Mouse (Mus musculus): ENCODE data around the gene Kctd20. TPM values are rescaled to one million over a fixed set of nuclear protein-coding genes. Genes with fewer than 3 reads are reported as not detected.

The Kctd20 gene
- polyA plus RNA-seq, 1 experiment from 2014 or later: 107 TPM

DNA sequence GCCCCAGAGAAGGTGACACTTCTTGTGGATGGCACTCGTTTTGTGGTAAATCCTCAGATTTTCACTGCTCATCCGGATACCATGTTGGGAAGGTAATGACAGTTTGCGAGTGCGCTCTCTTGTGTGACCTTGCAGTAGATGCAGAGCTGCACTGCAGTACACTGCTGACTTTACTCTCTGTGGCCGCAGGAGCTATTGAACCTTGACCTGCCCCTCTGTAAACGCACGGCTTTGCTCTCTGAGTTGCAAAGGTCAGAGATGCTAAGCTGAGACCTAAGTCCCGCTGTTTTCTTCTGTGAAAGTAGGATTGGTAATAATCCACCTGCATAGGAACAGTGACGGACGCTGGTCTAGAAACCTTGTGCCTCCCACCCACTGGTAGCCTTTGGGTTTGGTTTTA, 9.8 kb downstream of the Kctd20 start:
- Histone ChIP-seq H3K27me3 (no peaks in the 10 kb centered on the region), H3K9ac (no peak overlapping the region), H3K4me3 (no peak overlapping the region), H3K4me2 (no peak overlapping the region), H3K36me3 (ENCODE audit: poor library complexity, severe bottlenecking) (peaks cover 63% of the 10 kb centered on the region), H3K4me1 (no peaks in the 10 kb centered on the region), H3K9me3 (replicated peaks) (no peaks in the 10 kb centered on the region; the same call in 1 of the 2 replicates), H3K27ac (no peak overlapping the region)
- no peak for ATAC-seq
- 92% methylated on average over 10 of the region's 10 CpGs for WGBS

DNA sequence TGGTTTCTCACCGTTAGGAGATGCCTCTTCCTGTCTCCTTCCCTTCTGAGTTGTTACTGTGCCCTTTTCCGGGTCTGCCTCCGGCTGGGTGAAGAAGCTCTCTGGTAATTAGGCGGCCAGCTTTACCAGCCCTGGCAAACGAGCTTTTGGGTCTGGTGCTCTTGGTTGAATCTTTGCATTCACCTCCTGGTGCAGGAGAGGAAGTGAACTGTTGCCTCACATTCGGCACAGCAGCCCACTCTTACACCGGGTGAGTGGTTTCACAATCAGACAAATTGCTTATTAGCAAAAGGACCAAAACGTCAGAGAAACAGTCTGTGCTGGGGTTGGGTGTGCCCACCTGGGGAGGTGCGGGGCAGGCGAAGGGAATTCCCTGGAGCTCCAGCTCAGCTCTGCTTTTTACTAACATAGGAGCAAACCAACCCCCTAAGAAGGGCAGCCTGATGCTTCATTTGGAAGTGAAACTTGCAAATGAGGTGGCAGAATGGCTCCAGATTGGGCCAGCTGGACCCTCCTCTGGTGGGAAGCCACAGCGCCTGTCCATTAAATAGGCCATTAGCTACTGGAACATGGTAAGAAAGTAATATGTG, 15.4 kb downstream of the Kctd20 start:
- no peak for ATAC-seq
- Histone ChIP-seq H3K27me3 (no peaks in the 10 kb centered on the region), H3K36me3 (ENCODE audit: poor library complexity, severe bottlenecking) (peaks cover 100% of the 10 kb centered on the region), H3K9me3 (replicated peaks) (no peaks in the 10 kb centered on the region), H3K4me1 (no peaks in the 10 kb centered on the region), H3K27ac (no peak overlapping the region), H3K4me2 (no peak overlapping the region), H3K4me3 (no peak overlapping the region), H3K9ac (no peak overlapping the region)
- WGBS: 81% methylated on average over 11 of the region's 11 CpGs

DNA sequence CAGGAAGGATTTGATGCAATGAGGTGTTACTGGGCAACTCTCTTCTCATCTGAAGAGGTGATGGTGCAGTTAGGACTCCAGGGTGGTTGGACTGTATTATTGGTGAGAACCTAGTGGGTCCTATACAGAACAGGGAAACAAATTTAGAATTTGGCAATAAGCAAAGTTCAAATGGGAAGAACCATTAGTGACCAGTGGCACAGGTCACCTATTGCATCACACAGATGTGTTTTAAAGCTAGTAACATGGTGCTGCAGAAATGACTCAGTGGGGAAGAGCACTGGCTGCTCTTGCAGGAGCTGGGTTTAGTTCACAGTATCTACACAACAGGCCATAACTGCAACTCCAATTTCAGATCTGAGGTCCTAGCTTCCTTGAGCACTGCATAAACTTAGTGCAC, 18.4 kb downstream of the Kctd20 start:
- H3K27ac ChIP-seq: no peak overlapping the region

DNA sequence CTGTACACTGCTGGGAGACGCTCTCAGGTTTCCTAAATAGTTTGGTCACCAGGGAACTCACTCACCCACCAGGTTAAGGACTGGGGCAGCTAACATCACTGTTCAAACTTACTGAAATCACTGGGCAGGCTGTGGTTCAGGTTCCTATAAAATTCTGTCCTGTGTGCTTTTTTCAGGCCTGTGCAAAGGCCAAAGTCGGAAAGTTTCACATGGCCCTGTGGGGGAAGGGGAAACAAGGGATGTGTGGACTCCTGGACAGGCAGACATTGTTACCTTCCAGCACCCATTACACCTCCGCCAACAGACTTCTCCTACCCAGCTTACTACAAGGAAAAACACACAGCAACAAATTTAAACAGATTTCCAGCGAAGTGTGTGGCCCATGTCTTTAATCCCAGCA, 27.3 kb downstream of the Kctd20 start:
- Histone ChIP-seq H3K9me3 (replicated peaks) (no peaks in the 10 kb centered on the region), H3K9ac (no peak overlapping the region), H3K27ac (no peak overlapping the region), H3K4me3 (no peak overlapping the region), H3K4me2 (no peak overlapping the region), H3K36me3 (ENCODE audit: poor library complexity, severe bottlenecking) (peaks cover 91% of the 10 kb centered on the region), H3K27me3 (no peaks in the 10 kb centered on the region), H3K4me1 (no peaks in the 10 kb centered on the region)
- 96% methylated on average over 4 of the region's 4 CpGs for WGBS
- ATAC-seq: no peak

More for the DNA sequence above, 18.4 kb downstream of the Kctd20 start:
- Histone ChIP-seq H3K36me3 (ENCODE audit: poor library complexity, severe bottlenecking) (peaks cover 100% of the 10 kb centered on the region), H3K4me3 (no peak overlapping the region), H3K4me1 (no peaks in the 10 kb centered on the region), H3K4me2 (no peak overlapping the region), H3K9me3 (replicated peaks) (no peaks in the 10 kb centered on the region), H3K27me3 (no peaks in the 10 kb centered on the region), H3K9ac (no peak overlapping the region)
- ATAC-seq: no peak

DNA sequence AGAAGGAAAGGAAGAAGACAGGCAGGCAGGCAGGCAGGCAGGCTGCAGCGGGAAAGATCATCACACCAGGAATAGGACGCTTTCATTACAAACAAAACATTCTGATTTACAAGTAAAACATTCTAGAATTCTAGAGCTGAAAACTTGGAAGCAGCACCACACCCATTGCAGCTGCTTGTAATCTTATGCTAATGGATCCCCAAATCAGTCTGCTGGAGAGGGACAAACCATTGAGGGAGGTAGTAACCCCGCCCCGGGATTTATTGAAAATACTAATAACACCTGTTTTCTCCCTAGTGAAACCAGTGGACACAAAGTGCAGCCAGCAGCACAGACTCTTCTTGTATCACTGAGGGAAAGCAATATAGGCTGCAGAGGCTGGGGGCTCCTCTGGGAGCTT, 29.3 kb downstream of the Kctd20 start:
- Histone ChIP-seq H3K9ac (no peak overlapping the region), H3K4me3 (no peak overlapping the region), H3K4me1 (no peaks in the 10 kb centered on the region), H3K27me3 (no peaks in the 10 kb centered on the region), H3K9me3 (replicated peaks) (no peaks in the 10 kb centered on the region), H3K27ac (no peak overlapping the region), H3K36me3 (ENCODE audit: poor library complexity, severe bottlenecking) (peaks cover 88% of the 10 kb centered on the region), H3K4me2 (no peak overlapping the region)
- ATAC-seq: no peak
- WGBS: 78% methylated on average over 4 of the region's 4 CpGs

DNA sequence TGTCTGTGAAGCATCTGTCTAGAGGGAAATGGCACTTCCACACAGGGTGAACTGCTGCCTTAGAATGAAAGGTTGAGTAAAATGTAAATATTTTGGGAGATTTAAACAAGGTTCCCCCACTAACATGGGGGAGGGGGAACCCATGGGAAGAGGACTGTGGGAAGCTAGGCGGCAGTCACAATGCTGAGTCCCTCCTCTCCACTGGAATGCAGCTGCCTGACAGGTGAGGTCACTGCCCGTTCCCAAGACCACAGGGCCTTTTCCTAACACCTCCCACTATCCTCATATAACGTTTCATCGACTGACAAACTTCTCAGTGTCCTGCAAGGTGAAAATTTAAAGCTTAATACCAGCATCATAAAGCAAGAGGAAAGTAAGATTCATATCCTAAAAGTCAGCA, 30.8 kb downstream of the Kctd20 start:
- Histone ChIP-seq H3K4me1 (no peaks in the 10 kb centered on the region), H3K27me3 (no peaks in the 10 kb centered on the region), H3K9me3 (replicated peaks) (no peaks in the 10 kb centered on the region), H3K27ac (no peak overlapping the region), H3K36me3 (ENCODE audit: poor library complexity, severe bottlenecking) (peaks cover 88% of the 10 kb centered on the region), H3K4me2 (no peak overlapping the region), H3K4me3 (no peak overlapping the region), H3K9ac (no peak overlapping the region)
- no peak for ATAC-seq
- 52% methylated on average over 4 of the region's 4 CpGs for WGBS

DNA sequence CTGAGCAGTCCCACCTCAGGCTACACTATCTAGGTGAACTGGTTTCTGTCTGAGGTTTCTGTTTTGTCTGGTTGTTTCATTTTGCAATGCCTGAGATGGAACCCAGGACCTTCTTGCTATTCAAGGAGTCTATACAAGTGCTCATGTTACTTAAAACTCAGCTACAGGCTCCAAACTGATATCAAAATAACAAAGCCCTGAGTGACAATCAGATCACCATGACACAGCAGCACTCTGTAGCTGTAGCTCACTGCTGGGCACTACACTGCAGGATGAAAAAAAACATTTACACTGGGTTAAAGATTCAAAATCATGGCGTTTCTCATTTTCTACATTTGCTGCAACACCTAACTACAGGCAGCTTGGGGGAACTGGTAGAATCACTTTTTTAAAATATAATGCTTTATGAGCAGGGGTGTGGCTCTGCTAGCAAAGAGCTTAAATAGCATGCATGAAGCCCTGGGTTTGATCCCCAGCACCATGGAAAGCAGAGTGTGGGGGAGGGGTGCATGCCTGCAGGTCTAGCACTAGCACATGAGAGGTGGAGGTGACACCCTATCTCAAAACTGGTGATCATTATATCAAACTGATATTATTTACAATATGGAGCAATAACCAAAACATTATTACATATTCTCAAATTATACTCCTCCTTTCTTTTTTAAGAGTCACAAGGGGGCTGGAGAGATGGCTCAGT, 33.1 kb downstream of the Kctd20 start:
- no peaks in the 10 kb centered on the region for H3K4me1 ChIP-seq
- no peaks in the 10 kb centered on the region for H3K9me3 ChIP-seq (replicated peaks)
- H3K4me3 ChIP-seq: no peak overlapping the region
- no peak overlapping the region for H3K9ac ChIP-seq
- 97% methylated on average over 1 of the region's 1 CpGs for WGBS
- H3K27ac ChIP-seq: no peak overlapping the region
- ATAC-seq: no peak
- H3K4me2 ChIP-seq: no peak overlapping the region
- no peaks in the 10 kb centered on the region for H3K27me3 ChIP-seq
- peaks cover 89% of the 10 kb centered on the region for H3K36me3 ChIP-seq (ENCODE audit: poor library complexity, severe bottlenecking)

DNA sequence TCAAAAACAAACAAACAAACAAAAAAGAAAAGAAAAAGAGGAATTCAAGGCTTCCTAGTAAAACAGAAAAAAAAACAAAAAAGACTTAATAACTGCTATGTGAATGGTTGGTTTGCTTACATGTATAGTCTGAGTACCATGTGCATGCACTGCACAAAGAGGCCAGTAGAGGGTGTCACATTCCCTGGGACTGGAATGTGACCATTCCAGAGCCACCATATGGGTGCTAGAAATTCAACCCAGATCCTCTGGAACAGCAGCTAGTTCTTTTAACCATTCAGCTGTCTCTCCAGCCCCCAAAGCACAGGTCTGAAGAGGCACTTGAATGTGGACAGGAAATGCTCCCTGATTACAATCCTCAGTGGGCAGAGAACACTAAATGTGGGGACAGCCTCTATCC, 35.1 kb downstream of the Kctd20 start:
- no peak for ATAC-seq
- Histone ChIP-seq H3K9me3 (replicated peaks) (no peaks in the 10 kb centered on the region), H3K4me1 (peaks cover 17% of the 10 kb centered on the region), H3K4me2 (no peak overlapping the region), H3K27me3 (no peaks in the 10 kb centered on the region), H3K9ac (no peak overlapping the region), H3K27ac (no peak overlapping the region), H3K36me3 (ENCODE audit: poor library complexity, severe bottlenecking) (peaks cover 87% of the 10 kb centered on the region), H3K4me3 (no peak overlapping the region)

DNA sequence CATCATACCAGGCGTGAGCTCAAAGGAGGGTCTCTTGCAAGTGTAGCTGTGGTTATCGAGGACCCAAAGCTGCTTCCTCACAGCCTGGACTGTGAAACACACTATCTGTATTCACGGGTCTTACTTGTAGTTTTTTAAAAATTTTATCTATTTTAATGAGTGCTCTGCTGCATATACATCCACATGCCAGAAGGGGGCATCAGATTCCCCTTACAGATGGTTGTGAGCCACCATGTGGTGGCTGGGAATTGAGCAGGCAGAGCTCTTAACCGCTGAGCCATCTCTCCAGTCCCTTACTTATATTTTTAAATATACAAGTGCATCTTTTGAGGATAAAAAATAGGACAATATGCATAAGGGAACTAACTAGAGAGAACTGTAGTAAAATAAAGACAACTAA, 36.0 kb downstream of the Kctd20 start:
- WGBS: 62% methylated on average over 4 of the region's 4 CpGs

DNA sequence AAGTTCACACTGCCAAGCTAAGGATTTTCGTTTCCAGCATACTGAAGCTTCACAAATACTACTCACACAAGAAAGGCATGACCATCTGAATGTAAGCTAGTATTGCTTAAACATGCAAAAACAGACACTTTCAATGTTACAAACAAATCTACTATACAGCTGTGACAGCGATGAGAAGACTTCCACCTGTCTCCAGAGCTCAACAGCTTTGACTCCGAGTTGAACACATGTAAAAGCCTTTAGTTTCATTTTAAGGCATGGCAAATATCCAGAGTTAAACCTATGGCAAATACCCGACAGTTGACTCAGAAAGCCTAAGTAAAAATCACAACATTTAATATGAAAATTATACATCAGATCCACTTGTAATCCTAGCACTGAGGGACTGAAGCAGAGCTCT, 36.5 kb downstream of the Kctd20 start:
- Histone ChIP-seq H3K36me3 (ENCODE audit: poor library complexity, severe bottlenecking) (peaks cover 72% of the 10 kb centered on the region), H3K27me3 (no peaks in the 10 kb centered on the region), H3K4me3 (no peak overlapping the region), H3K4me1 (peaks cover 19% of the 10 kb centered on the region), H3K9me3 (replicated peaks) (no peaks in the 10 kb centered on the region), H3K9ac (no peak overlapping the region), H3K27ac (no peak overlapping the region), H3K4me2 (no peak overlapping the region)
- 92% methylated on average over 4 of the region's 4 CpGs for WGBS
- ATAC-seq: no peak

More for the DNA sequence above, 36.0 kb downstream of the Kctd20 start:
- no peak overlapping the region for H3K9ac ChIP-seq
- no peaks in the 10 kb centered on the region for H3K9me3 ChIP-seq (replicated peaks)
- H3K27me3 ChIP-seq: no peaks in the 10 kb centered on the region
- no peak overlapping the region for H3K4me3 ChIP-seq
- peaks cover 78% of the 10 kb centered on the region for H3K36me3 ChIP-seq (ENCODE audit: poor library complexity, severe bottlenecking)
- no peak overlapping the region for H3K27ac ChIP-seq
- no peak overlapping the region for H3K4me2 ChIP-seq
- H3K4me1 ChIP-seq: peaks cover 19% of the 10 kb centered on the region
- ATAC-seq: no peak

DNA sequence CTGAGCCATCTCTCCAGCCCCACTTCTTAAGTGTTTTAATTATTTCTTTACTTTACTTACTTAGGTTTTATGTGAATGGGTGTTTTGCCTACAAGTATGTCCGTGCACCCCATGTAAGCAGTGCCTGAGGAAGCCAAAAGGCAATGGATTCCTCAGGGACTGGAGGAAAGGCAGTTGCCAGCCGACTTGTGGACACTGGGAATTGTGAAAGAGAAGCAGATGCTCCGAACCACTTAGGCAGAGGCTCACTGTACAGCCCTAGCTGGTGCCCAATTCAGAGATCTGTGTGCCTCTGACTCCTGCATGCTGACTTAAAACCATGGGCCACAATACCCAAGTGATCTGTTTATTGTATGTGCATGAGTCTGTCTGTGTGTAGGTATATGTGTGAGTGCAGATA, 37.2 kb downstream of the Kctd20 start:
- 87% methylated on average over 3 of the region's 3 CpGs for WGBS
- Histone ChIP-seq H3K4me2 (no peak overlapping the region), H3K9me3 (replicated peaks) (no peaks in the 10 kb centered on the region), H3K27ac (no peak overlapping the region), H3K36me3 (ENCODE audit: poor library complexity, severe bottlenecking) (peaks cover 65% of the 10 kb centered on the region), H3K9ac (no peak overlapping the region), H3K27me3 (no peaks in the 10 kb centered on the region), H3K4me1 (peaks cover 19% of the 10 kb centered on the region), H3K4me3 (no peak overlapping the region)
- ATAC-seq: no peak

DNA sequence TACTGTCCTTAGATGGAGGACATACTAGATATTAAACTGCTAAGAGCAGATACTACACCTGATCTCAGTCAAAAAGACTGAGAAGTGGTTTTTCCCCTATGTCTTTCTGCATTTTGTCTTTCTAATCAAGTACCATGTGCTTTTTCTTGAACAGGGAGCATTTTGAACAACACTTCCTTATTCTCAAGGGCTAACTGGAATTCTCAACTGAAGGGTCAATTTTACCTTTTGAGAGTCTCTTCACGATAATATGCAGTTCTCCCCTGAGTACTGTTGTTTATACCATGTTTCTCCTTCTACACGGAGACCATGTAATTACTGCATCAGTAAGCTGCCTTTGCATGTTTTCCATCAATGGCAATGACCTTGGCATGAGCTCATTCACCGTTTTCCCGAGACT, 38.3 kb downstream of the Kctd20 start:
- peaks cover 64% of the 10 kb centered on the region for H3K36me3 ChIP-seq (ENCODE audit: poor library complexity, severe bottlenecking)
- WGBS: 67% methylated on average over 4 of the region's 4 CpGs
- H3K4me3 ChIP-seq: no peak overlapping the region
- no peaks in the 10 kb centered on the region for H3K9me3 ChIP-seq (replicated peaks)
- H3K27me3 ChIP-seq: no peaks in the 10 kb centered on the region
- H3K27ac ChIP-seq: no peak overlapping the region
- H3K9ac ChIP-seq: no peak overlapping the region
- peaks cover 19% of the 10 kb centered on the region for H3K4me1 ChIP-seq
- no peak overlapping the region for H3K4me2 ChIP-seq
- ATAC-seq: no peak

DNA sequence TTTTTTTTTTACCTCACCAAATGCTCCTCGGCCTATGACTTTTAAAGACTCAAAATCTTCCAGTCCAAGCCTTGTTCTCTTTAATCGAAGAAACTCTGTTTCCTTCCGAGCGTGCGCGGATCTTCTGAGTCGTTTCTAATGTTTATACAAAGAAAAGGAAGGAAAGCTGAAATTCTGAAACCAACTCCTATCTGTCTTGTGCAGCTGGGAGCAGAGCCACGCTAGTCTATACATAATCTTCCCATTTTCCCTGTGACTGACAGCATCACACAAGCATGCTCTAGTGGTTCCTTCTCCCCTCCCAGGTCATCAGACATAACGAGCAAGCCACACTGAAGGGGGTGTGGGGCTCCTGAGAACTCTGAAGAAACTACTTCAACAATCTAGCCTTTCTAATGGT, 39.5 kb downstream of the Kctd20 start:
- no peaks in the 10 kb centered on the region for H3K27me3 ChIP-seq
- H3K4me1 ChIP-seq: peaks cover 19% of the 10 kb centered on the region
- H3K4me3 ChIP-seq: no peak overlapping the region
- H3K9ac ChIP-seq: no peak overlapping the region
- no peak overlapping the region for H3K27ac ChIP-seq
- H3K9me3 ChIP-seq (replicated peaks): no peaks in the 10 kb centered on the region
- WGBS: 67% methylated on average over 9 of the region's 9 CpGs
- no peak overlapping the region for H3K4me2 ChIP-seq
- H3K36me3 ChIP-seq (ENCODE audit: poor library complexity, severe bottlenecking): peaks cover 54% of the 10 kb centered on the region
- no peak for ATAC-seq

Data from forebrain, embryonic 13.5 days (tissue).